Mouse (Mus musculus) hindbrain, embryonic 14.5 days (tissue): ENCODE measurements around the gene Phactr3. TPM values are rescaled to one million over a fixed set of nuclear protein-coding genes. Genes with fewer than 3 reads are reported as not detected.

ENCODE experiments used
- ATAC-seq: fragments of 200-750 bp; cut with Nextera tagmentation; 2 replicates; pipeline ENCODE4 v1.8.0; 2017; ENCODE audit warnings: moderate number of reproducible peaks, mild to moderate bottlenecking, moderate TSS enrichment, moderate library complexity; ENCODE audit not compliant: low FRiP score
- DNase-seq: peaks from one replicate; pipeline ENCODE4 v3.0.0-alpha.2; 2015; ENCODE audit warnings: low spot score
- H3K27ac ChIP-seq: fragments of 300-500 bp; sonication (generic); 2 replicates; pipeline ENCODE4 v1.5.1; 2014; ENCODE audit warnings: mild to moderate bottlenecking, moderate library complexity
- H3K27me3 ChIP-seq: fragments of 300-500 bp; sonication (generic); 2 replicates; pipeline ENCODE4 v1.6.1; 2014; ENCODE audit warnings: mild to moderate bottlenecking, low read length, mixed read lengths; ENCODE audit not compliant: control insufficient read depth, insufficient read depth
- H3K36me3 ChIP-seq: fragments of 300-500 bp; sonication (generic); replicated peaks from 2 replicates; pipeline ENCODE4 v1.6.1; 2014; ENCODE audit not compliant: control insufficient read depth, insufficient read depth
- H3K4me1 ChIP-seq: fragments of 300-500 bp; sonication (generic); replicated peaks from 2 replicates; pipeline ENCODE4 v1.6.1; 2014; ENCODE audit warnings: antibody characterized with exemption, low read length, mixed read lengths; ENCODE audit not compliant: control insufficient read depth, insufficient read depth
- H3K4me2 ChIP-seq: fragments of 300-500 bp; sonication (generic); replicated peaks from 2 replicates; pipeline ENCODE4 v1.6.1; 2014; ENCODE audit warnings: mild to moderate bottlenecking, moderate library complexity
- H3K4me3 ChIP-seq: fragments of 300-500 bp; sonication (generic); replicated peaks from 2 replicates; pipeline ENCODE4 v1.5.1; 2014; ENCODE audit warnings: mild to moderate bottlenecking, low read length
- H3K9ac ChIP-seq: fragments of 300-500 bp; sonication (generic); 2 replicates; pipeline ENCODE4 v1.6.1; 2014
- H3K9me3 ChIP-seq: fragments of 300-500 bp; sonication (generic); 2 replicates; pipeline ENCODE4 v1.6.1; 2016; ENCODE audit warnings: low read length; ENCODE audit not compliant: control insufficient read depth
- WGBS: fragments of 180-500 bp; shearing (Covaris S2); extraction: QIAGEN DNeasy Blood & Tissue Kit; methylation state at CpG from one replicate; pipeline ENCODE4 v1.1.7; 2014; 5-methylcytosine and 5-hydroxymethylcytosine counted together
- polyA plus RNA-seq: library from polyadenylated mRNA; unstranded; fragments of >200 nt; fragmentation: Nextera tagmentation; extraction: Ambion mirVana; gene quantifications from 2 replicates; pipeline ENCODE4 v1.2.1, GENCODE M21; 2014

The Phactr3 gene
- polyA plus RNA-seq, 1 experiment from 2014 or later, result 56.9 TPM

DNA sequence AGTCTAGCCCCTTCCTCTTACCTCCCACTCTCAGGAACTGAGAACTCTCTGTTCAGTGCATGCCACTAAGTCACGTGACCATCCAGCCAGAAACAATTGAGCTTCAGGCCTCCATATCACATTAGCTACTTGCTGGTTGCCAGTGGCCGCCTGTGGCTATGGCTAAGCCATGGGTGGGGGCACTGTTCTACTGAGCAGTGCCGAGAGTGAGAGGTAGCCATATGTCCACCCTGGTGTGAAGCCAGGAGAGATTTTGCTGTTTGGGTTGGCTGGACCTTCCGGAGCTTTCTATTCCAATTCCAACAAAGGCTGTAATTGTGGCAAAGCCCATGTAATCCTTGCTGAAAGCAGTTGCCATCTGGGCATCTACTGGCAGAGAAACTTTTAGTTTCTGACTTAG is 155.4 kb downstream of the Phactr3 start:
- H3K27ac ChIP-seq, result no peak overlapping the region
- DNase-seq (no peak), ATAC-seq (no peak)
- H3K4me2 ChIP-seq, result no peak overlapping the region
- H3K9ac ChIP-seq, result no peak overlapping the region
- H3K4me1 ChIP-seq, result no peaks in the 10 kb centered on the region
- H3K9me3 ChIP-seq, result no peaks in the 10 kb centered on the region
- WGBS, result 78% methylated on average over 4 of the region's 4 CpGs
- peaks cover 16% of the 10 kb centered on the region for H3K36me3 ChIP-seq
- no peaks in the 10 kb centered on the region for H3K27me3 ChIP-seq
- no peak overlapping the region for H3K4me3 ChIP-seq

DNA sequence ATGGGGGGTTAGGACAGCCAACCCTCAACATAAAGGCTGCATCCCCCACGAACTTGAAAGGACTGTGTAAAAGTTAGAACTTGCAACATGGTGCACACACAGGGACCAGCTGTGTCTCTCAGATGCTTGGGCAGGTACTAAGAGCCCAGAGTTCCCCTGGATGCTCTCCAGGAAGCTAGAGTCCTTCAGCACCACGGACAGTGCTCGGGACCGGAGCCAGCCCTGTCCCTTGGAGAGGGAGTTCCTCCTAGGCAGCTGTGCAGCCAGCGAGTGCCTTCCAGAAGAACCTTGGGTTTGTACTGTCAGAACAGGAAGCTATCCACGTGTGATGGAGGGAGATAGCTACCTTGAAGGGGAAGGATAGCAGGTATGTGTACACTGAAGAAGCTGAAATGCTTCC is 158.4 kb downstream of the Phactr3 start:
- Histone ChIP-seq H3K9me3 (no peaks in the 10 kb centered on the region), H3K4me3 (no peak overlapping the region), H3K36me3 (peaks cover 23% of the 10 kb centered on the region), H3K4me1 (no peaks in the 10 kb centered on the region), H3K27ac (no peak overlapping the region), H3K27me3 (no peaks in the 10 kb centered on the region), H3K9ac (no peak overlapping the region), H3K4me2 (no peak overlapping the region)
- DNase-seq (peak; percentile 54), ATAC-seq (no peak)
- 22% methylated on average over 6 of the region's 6 CpGs for WGBS

DNA sequence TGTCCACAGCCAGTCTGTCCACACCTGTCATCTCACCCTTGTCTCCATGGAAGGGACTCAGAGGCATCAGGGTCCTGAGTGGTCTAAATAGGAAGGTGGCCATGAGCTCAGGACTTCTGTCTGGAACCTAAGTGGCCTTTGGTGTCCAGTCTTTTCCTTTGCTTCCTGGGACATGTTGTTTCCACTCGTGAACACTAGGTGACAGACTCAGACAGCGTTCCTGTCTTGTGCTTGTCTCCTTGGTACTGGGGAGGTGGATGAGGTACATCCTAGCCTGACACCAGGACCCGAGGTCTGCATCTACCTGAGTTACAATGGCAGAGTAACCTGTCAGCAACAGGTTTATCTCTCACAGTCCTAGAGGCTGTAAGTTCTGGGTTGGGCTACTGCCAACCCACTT is 162.4 kb downstream of the Phactr3 start:
- H3K4me1 ChIP-seq, result no peaks in the 10 kb centered on the region
- no peak overlapping the region for H3K4me2 ChIP-seq
- H3K9me3 ChIP-seq, result no peaks in the 10 kb centered on the region
- 54% methylated on average over 3 of the region's 3 CpGs for WGBS
- no peak overlapping the region for H3K4me3 ChIP-seq
- peaks cover 37% of the 10 kb centered on the region for H3K36me3 ChIP-seq
- no peak for ATAC-seq
- H3K27ac ChIP-seq, result no peak overlapping the region
- DNase-seq, result no peak
- no peak overlapping the region for H3K9ac ChIP-seq
- no peaks in the 10 kb centered on the region for H3K27me3 ChIP-seq

DNA sequence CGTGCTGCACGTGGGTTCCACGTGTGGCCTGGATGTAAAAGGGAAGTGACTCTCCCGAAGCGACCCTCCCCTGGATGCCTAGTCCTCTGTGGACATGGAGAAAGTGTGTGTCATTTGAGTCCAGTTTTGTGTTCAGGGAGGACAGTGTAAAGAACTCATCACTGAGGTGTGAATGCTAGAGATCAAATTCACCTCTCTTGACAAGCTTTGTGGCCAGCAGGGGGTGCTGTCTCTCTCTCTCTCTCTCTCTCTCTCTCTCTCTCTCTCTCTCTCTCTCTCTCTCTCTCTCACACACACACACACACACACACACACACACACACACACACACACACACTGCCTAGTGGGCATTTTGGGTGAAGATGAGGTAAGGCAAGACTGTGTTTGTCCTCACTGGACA is 168.5 kb downstream of the Phactr3 start:
- no peak overlapping the region for H3K4me2 ChIP-seq
- no peak overlapping the region for H3K27ac ChIP-seq
- no peak for ATAC-seq
- H3K27me3 ChIP-seq, result no peaks in the 10 kb centered on the region
- H3K36me3 ChIP-seq, result peaks cover 21% of the 10 kb centered on the region
- DNase-seq, result no peak
- no peak overlapping the region for H3K4me3 ChIP-seq
- no peaks in the 10 kb centered on the region for H3K4me1 ChIP-seq
- H3K9me3 ChIP-seq, result no peaks in the 10 kb centered on the region
- no peak overlapping the region for H3K9ac ChIP-seq
- WGBS, result 84% methylated on average over 5 of the region's 5 CpGs

DNA sequence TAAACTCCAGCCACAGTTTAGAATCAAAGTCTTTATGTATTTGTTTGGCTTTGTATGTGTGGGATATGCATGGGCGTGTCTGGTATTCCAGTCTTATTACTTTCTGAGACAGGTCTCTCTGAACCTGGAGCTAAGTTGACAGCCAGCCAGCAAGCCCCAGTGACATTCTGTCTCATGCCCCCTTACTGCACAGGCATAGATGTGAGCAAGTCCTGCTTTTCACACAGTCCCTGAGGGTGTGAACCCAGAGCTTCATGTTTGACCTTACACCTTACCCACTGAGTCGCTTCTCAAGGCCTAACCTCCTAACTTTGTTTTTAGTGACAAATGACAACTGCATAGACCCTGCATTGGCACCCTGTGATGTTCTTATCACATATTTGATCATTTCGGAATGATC is 169.9 kb downstream of the Phactr3 start:
- 85% methylated on average over 3 of the region's 3 CpGs for WGBS

DNA sequence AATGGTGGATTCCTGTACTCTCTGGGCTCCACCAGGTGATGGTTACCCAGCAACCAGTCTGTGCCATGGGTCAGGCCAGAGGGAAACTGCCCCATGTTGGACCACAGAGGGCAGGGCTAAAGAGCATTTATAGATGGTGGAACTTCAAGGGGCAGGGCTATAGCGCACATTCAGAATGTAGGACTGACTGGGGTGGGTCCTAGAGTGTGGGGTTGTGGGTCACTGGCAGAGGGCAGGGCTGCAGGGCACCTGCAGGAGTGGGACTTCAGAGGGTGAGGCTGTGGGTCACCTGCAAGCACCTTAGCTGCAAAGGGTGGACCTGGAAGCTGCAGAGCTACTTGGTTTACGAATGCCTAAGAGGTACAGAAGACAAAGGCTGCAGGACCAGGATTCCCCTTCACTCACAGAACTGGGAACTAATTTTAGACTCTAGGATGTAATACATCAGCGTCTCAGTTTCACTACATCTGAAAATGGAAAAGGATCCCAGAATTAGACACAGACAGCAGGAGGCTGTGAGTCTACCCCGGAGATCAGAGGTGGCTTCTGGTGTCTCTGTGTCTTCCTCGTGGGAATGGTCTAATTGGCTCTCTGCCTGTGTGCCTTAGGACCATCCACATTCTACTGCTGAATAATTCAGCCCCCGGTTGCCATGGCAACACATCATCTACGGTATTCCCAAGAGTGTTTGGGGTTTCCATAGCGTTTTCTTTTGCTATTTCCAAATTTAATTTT is 184.8 kb downstream of the Phactr3 start:
- Histone ChIP-seq H3K27ac (peak overlapping the region; percentile 87), H3K4me1 (peaks cover 26% of the 10 kb centered on the region), H3K9me3 (no peaks in the 10 kb centered on the region), H3K4me2 (peak overlapping the region; percentile 27), H3K27me3 (no peaks in the 10 kb centered on the region), H3K4me3 (no peak overlapping the region), H3K36me3 (peaks cover 4% of the 10 kb centered on the region; the same call in 1 of the 2 replicates), H3K9ac (0 out of 2 replicates have a peak overlapping the region, but pooled peaks have one; percentile 26)
- DNase-seq, result peak; percentile 84
- ATAC-seq, result peak; percentile 86
- WGBS, result 27% methylated on average over 8 of the region's 8 CpGs

More for the DNA sequence above, 169.9 kb downstream of the Phactr3 start:
- Histone ChIP-seq H3K27ac (no peak overlapping the region), H3K36me3 (peaks cover 12% of the 10 kb centered on the region), H3K4me3 (no peak overlapping the region), H3K27me3 (no peaks in the 10 kb centered on the region), H3K9ac (no peak overlapping the region), H3K4me2 (no peak overlapping the region), H3K9me3 (no peaks in the 10 kb centered on the region), H3K4me1 (no peaks in the 10 kb centered on the region)
- ATAC-seq, result no peak
- DNase-seq, result no peak

DNA sequence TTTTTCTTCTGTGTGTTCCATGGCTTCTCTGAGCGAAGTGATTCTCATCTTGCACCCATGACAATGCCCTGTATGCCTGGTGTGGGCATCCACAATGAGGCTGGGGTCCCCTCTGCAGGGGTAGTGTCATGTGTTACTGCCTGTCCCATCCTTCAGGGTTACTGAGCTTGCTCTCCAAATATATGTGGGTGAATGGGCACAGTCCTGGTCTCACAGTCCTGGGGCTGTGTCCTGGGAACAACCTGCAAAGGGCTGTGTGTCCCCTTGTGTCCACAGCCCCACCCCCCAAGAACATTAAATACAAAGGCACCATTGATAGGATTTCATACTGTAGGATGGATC is 185.4 kb downstream of the Phactr3 start:
- WGBS, result 27% methylated on average over 1 of the region's 1 CpGs
- Histone ChIP-seq H3K9me3 (no peaks in the 10 kb centered on the region), H3K27ac (peak overlapping the region; percentile 87), H3K27me3 (no peaks in the 10 kb centered on the region), H3K4me3 (no peak overlapping the region), H3K36me3 (peaks cover 4% of the 10 kb centered on the region; the same call in 1 of the 2 replicates), H3K4me2 (peak overlapping the region; percentile 27), H3K4me1 (peaks cover 26% of the 10 kb centered on the region), H3K9ac (0 out of 2 replicates have a peak overlapping the region, but pooled peaks have one; percentile 26)
- DNase-seq (no peak), ATAC-seq (no peak; the same call in 1 of the 2 replicates)

DNA sequence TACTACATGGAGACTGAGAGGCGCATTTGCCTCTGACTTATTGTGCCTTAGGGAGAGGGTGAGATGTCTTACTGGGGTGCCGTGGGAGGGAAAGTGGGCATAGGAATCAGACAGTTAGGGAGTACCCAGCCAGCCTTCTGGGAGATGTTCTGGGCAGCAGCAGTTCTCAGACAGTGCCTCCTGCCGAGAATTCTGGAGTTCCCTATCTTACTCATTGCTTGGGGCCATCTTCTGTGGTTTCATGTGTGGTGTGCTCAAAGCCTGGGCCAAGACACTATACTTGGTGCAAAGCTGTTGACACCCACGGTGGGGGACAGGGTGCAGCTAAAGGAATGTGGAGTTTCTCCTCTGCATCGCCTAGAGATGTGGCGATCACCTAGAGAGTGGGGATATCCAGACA is 185.9 kb downstream of the Phactr3 start:
- H3K27ac ChIP-seq, result peak overlapping the region; percentile 87
- ATAC-seq (no peak), DNase-seq (no peak)

DNA sequence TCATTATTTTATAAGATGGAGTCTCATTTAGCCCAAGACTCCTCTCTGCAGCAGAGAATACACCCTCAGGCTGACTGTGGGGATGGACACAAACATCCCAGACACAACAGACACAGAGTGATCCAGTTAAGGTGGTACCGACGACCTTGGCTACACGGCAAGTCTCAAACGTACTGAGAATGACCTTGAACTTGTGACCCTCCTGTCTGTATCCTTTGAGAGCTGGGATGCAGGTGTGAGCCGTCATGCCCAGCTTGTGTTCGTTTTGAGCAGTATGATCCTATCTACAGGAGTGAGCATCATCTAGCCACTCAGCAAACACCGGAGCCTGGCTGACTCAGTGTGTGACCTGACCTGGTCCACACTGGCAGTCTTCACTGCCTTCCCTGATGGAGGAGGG is 194.8 kb downstream of the Phactr3 start:
- ATAC-seq (no peak), DNase-seq (no peak)
- Histone ChIP-seq H3K9me3 (no peaks in the 10 kb centered on the region), H3K4me1 (no peaks in the 10 kb centered on the region), H3K27ac (no peak overlapping the region), H3K36me3 (no peaks in the 10 kb centered on the region), H3K27me3 (no peaks in the 10 kb centered on the region), H3K9ac (no peak overlapping the region), H3K4me3 (no peak overlapping the region), H3K4me2 (no peak overlapping the region)
- WGBS, result 85% methylated on average over 7 of the region's 7 CpGs

More for the DNA sequence above, 185.9 kb downstream of the Phactr3 start:
- Histone ChIP-seq H3K36me3 (peaks cover 4% of the 10 kb centered on the region; the same call in 1 of the 2 replicates), H3K27me3 (no peaks in the 10 kb centered on the region), H3K4me3 (no peak overlapping the region), H3K9me3 (no peaks in the 10 kb centered on the region), H3K4me1 (peaks cover 26% of the 10 kb centered on the region), H3K4me2 (no peak overlapping the region), H3K9ac (no peak overlapping the region)
- 79% methylated on average over 6 of the region's 6 CpGs for WGBS
